Mouse (Mus musculus) liver, embryonic 14.5 days (tissue): ENCODE measurements around the gene Mettl11b.

Source experiments
- CTCF ChIP-seq: IDR thresholded peaks from 2 replicates; pipeline ENCODE4 v1.5.1; 2016; ENCODE audit warnings: antibody characterized with exemption, low read depth, control low read depth
- EP300 ChIP-seq: IDR thresholded peaks from 2 replicates; pipeline ENCODE4 v1.6.1; 2016; ENCODE audit warnings: antibody characterized with exemption, low read depth

- TF ChIP-seq CTCF, result no peak
- no peak for TF ChIP-seq EP300
Measured at GRCm38 (mm10) chr1:163657766-163658534, 67.1 kb downstream of the Mettl11b start.
